Mouse (Mus musculus) forebrain, embryonic 13.5 days (tissue): ENCODE data around the gene Tldc2. TPM values are rescaled to one million over a fixed set of nuclear protein-coding genes. Genes with fewer than 3 reads are reported as not detected.

Source experiments
- ATAC-seq: fragments of 200-750 bp; cut with Nextera tagmentation; 2 replicates; pipeline ENCODE4 v1.8.0; 2017
- H3K27ac ChIP-seq: fragments of 300-500 bp; sonication (generic); 2 replicates; pipeline ENCODE4 v1.5.1; 2015; ENCODE audit warnings: inconsistent platforms, mild to moderate bottlenecking, moderate library complexity
- H3K27me3 ChIP-seq: fragments of 300-500 bp; sonication (generic); 2 replicates; pipeline ENCODE4 v1.6.1; 2015; ENCODE audit warnings: mild to moderate bottlenecking, inconsistent platforms
- H3K36me3 ChIP-seq: fragments of 300-500 bp; sonication (generic); 2 replicates; pipeline ENCODE4 v1.6.1; 2015; ENCODE audit warnings: mild to moderate bottlenecking, inconsistent platforms; ENCODE audit not compliant: poor library complexity, severe bottlenecking
- H3K4me1 ChIP-seq: fragments of 300-500 bp; sonication (generic); 2 replicates; pipeline ENCODE4 v1.6.1; 2015; ENCODE audit warnings: inconsistent platforms
- H3K4me2 ChIP-seq: fragments of 300-500 bp; sonication (generic); 2 replicates; pipeline ENCODE4 v1.6.1; 2015; ENCODE audit warnings: inconsistent platforms, mild to moderate bottlenecking, moderate library complexity
- H3K4me3 ChIP-seq: fragments of 300-500 bp; sonication (generic); 2 replicates; pipeline ENCODE4 v1.5.1; 2015; ENCODE audit warnings: mild to moderate bottlenecking, inconsistent platforms
- H3K9ac ChIP-seq: fragments of 300-500 bp; sonication (generic); 2 replicates; pipeline ENCODE4 v1.6.1; 2015; ENCODE audit warnings: mild to moderate bottlenecking, inconsistent platforms
- H3K9me3 ChIP-seq: fragments of 300-500 bp; sonication (generic); replicated peaks from 2 replicates; pipeline ENCODE4 v1.6.1; 2016; ENCODE audit warnings: inconsistent platforms
- WGBS: fragments of 180-500 bp; shearing (Covaris S2); methylation state at CpG from one replicate; pipeline ENCODE4 v1.1.7; 2015; 5-methylcytosine and 5-hydroxymethylcytosine counted together
- polyA plus RNA-seq: library from polyadenylated mRNA; unstranded; fragments of >200 nt; fragmentation: Nextera tagmentation; extraction: Ambion mirVana; gene quantifications from 2 replicates; pipeline ENCODE4 v1.2.1, GENCODE M21; 2015

Tldc2 gene
- polyA plus RNA-seq, 1 experiment from 2014 or later: not detected

GRCm38 (mm10) chr2:157064136-157064535 is 22.7 kb upstream of the Tldc2 start:
- Histone ChIP-seq H3K9me3 (no peaks in the 10 kb centered on the region), H3K9ac (peak overlapping the region; percentile 9; the same call in 1 of the 2 replicates), H3K4me3 (no peak overlapping the region), H3K36me3 (peaks cover 17% of the 10 kb centered on the region), H3K4me1 (peaks cover 69% of the 10 kb centered on the region), H3K4me2 (no peak overlapping the region), H3K27ac (peak overlapping the region; percentile 70), H3K27me3 (no peaks in the 10 kb centered on the region)
- ATAC-seq: 0 out of 2 replicates have a peak, but pooled peaks have one; percentile 22
- 54% methylated on average over 7 of the region's 7 CpGs for WGBS

GRCm38 (mm10) chr2:157064978-157065878 is 21.6 kb upstream of the Tldc2 start:
- Histone ChIP-seq H3K4me1 (peaks cover 73% of the 10 kb centered on the region), H3K9me3 (no peaks in the 10 kb centered on the region), H3K27me3 (no peaks in the 10 kb centered on the region), H3K9ac (no peak overlapping the region), H3K27ac (no peak overlapping the region), H3K4me3 (no peak overlapping the region), H3K36me3 (peaks cover 6% of the 10 kb centered on the region), H3K4me2 (no peak overlapping the region)
- WGBS: 85% methylated on average over 14 of the region's 14 CpGs
- ATAC-seq: no peak

- WGBS: 86% methylated on average over 7 of the region's 7 CpGs
- Histone ChIP-seq H3K9me3 (no peaks in the 10 kb centered on the region), H3K4me1 (peaks cover 79% of the 10 kb centered on the region), H3K9ac (no peak overlapping the region), H3K27me3 (no peaks in the 10 kb centered on the region), H3K4me2 (no peak overlapping the region), H3K27ac (no peak overlapping the region), H3K36me3 (0 out of 2 replicates have a peak, but pooled peaks cover 5% of the 10 kb centered on the region), H3K4me3 (no peak overlapping the region)
- no peak for ATAC-seq
These were observed 21.0 kb upstream of the Tldc2 start for GRCm38 (mm10) chr2:157065879-157066226.

- 0 out of 2 replicates have a peak, but pooled peaks cover 5% of the 10 kb centered on the region for H3K36me3 ChIP-seq
- no peak overlapping the region for H3K27ac ChIP-seq
- no peak overlapping the region for H3K4me2 ChIP-seq
- ATAC-seq: no peak
- H3K4me1 ChIP-seq: peaks cover 90% of the 10 kb centered on the region
- no peak overlapping the region for H3K9ac ChIP-seq
- H3K27me3 ChIP-seq: no peaks in the 10 kb centered on the region
- H3K4me3 ChIP-seq: no peak overlapping the region
- no peaks in the 10 kb centered on the region for H3K9me3 ChIP-seq
- 90% methylated on average over 7 of the region's 7 CpGs for WGBS
These were observed 20.0 kb upstream of the Tldc2 start for GRCm38 (mm10) chr2:157066731-157067430.

GRCm38 (mm10) chr2:157068701-157069354 is 18.0 kb upstream of the Tldc2 start:
- Histone ChIP-seq H3K27me3 (no peaks in the 10 kb centered on the region), H3K4me3 (no peak overlapping the region), H3K9ac (peak overlapping the region; percentile 22; the same call in 1 of the 2 replicates), H3K4me1 (peaks cover 92% of the 10 kb centered on the region), H3K4me2 (peak overlapping the region; percentile 18; the same call in 1 of the 2 replicates), H3K27ac (peak overlapping the region; percentile 66), H3K9me3 (no peaks in the 10 kb centered on the region), H3K36me3 (peaks cover 20% of the 10 kb centered on the region)
- no peak for ATAC-seq
- WGBS: 55% methylated on average over 14 of the region's 14 CpGs

GRCm38 (mm10) chr2:157069355-157069735 is 17.5 kb upstream of the Tldc2 start:
- H3K9ac ChIP-seq: peak overlapping the region; percentile 22; the same call in 1 of the 2 replicates
- ATAC-seq: peak; percentile 39; the same call in 1 of the 2 replicates
- peak overlapping the region; percentile 66 for H3K27ac ChIP-seq
- H3K4me3 ChIP-seq: no peak overlapping the region
- no peaks in the 10 kb centered on the region for H3K9me3 ChIP-seq
- peak overlapping the region; percentile 18; the same call in 1 of the 2 replicates for H3K4me2 ChIP-seq
- H3K36me3 ChIP-seq: peaks cover 17% of the 10 kb centered on the region
- H3K27me3 ChIP-seq: no peaks in the 10 kb centered on the region
- 41% methylated on average over 3 of the region's 3 CpGs for WGBS
- peaks cover 92% of the 10 kb centered on the region for H3K4me1 ChIP-seq

GRCm38 (mm10) chr2:157069755-157070315 is 17.0 kb upstream of the Tldc2 start:
- Histone ChIP-seq H3K9me3 (no peaks in the 10 kb centered on the region), H3K36me3 (peaks cover 16% of the 10 kb centered on the region), H3K27me3 (no peaks in the 10 kb centered on the region), H3K4me1 (peaks cover 92% of the 10 kb centered on the region), H3K4me2 (peak overlapping the region; percentile 17; the same call in 1 of the 2 replicates), H3K9ac (peak overlapping the region; percentile 22), H3K27ac (peak overlapping the region; percentile 66), H3K4me3 (no peak overlapping the region)
- 46% methylated on average over 3 of the region's 3 CpGs for WGBS
- no peak for ATAC-seq

- Histone ChIP-seq H3K27me3 (no peaks in the 10 kb centered on the region), H3K36me3 (peaks cover 16% of the 10 kb centered on the region), H3K9ac (peak overlapping the region; percentile 22), H3K9me3 (no peaks in the 10 kb centered on the region), H3K4me3 (no peak overlapping the region), H3K4me2 (peak overlapping the region; percentile 17; the same call in 1 of the 2 replicates), H3K27ac (peak overlapping the region; percentile 66), H3K4me1 (peaks cover 92% of the 10 kb centered on the region)
- no peak for ATAC-seq
- WGBS: 45% methylated on average over 9 of the region's 9 CpGs
These were observed 16.5 kb upstream of the Tldc2 start for GRCm38 (mm10) chr2:157070365-157070764.

GRCm38 (mm10) chr2:157071556-157071955 is 15.3 kb upstream of the Tldc2 start:
- H3K27ac ChIP-seq: peak overlapping the region; percentile 57

GRCm38 (mm10) chr2:157072316-157072990 is 14.4 kb upstream of the Tldc2 start:
- H3K36me3 ChIP-seq: peaks cover 23% of the 10 kb centered on the region
- no peak for ATAC-seq
- H3K4me1 ChIP-seq: peaks cover 98% of the 10 kb centered on the region

More at GRCm38 (mm10) chr2:157071556-157071955, 15.3 kb upstream of the Tldc2 start:
- ATAC-seq: no peak
- Histone ChIP-seq H3K27me3 (no peaks in the 10 kb centered on the region), H3K4me3 (no peak overlapping the region), H3K4me1 (peaks cover 93% of the 10 kb centered on the region), H3K4me2 (peak overlapping the region; percentile 24), H3K9me3 (no peaks in the 10 kb centered on the region), H3K9ac (peak overlapping the region; percentile 46; the same call in 1 of the 2 replicates), H3K36me3 (peaks cover 21% of the 10 kb centered on the region)
- 43% methylated on average over 2 of the region's 2 CpGs for WGBS

More at GRCm38 (mm10) chr2:157072316-157072990, 14.4 kb upstream of the Tldc2 start:
- Histone ChIP-seq H3K4me2 (no peak overlapping the region), H3K9ac (no peak overlapping the region), H3K27me3 (no peaks in the 10 kb centered on the region), H3K9me3 (no peaks in the 10 kb centered on the region), H3K27ac (no peak overlapping the region), H3K4me3 (no peak overlapping the region)
- 76% methylated on average over 9 of the region's 9 CpGs for WGBS
